10 mouse cellular contexts compared by ENCODE assay signal in genomic region chr5:37289236-37289635, GRCm38 (mm10). TPM values are rescaled to one million over a fixed set of nuclear protein-coding genes. Genes with fewer than 3 reads are reported as not detected.
DNase-seq lines count a peak whose midpoint lies in the region; ATAC-seq and TF ChIP-seq lines count a peak whose summit lies in the region.
"Had no signal": no experiment of that assay in that cellular context is flagged by ENCODE, and none has a peak within 500 bp of the region (broad histone marks: within the 10 kb centered on the region; RNA-seq: fewer than 3 reads in every experiment).

No protein-coding gene starts in this region.

- H3K27ac ChIP-seq in left cerebral cortex, adult 2 months: no peak overlapping the region
- no peak overlapping the region for H3K27ac ChIP-seq in embryonic facial prominence, embryonic 10.5 days (replicated peaks)
- no peak overlapping the region for H3K27ac ChIP-seq in kidney, postnatal 0 days

- no peaks in the 10 kb centered on the region for H3K27me3 ChIP-seq in embryonic facial prominence, embryonic 10.5 days (replicated peaks; ENCODE audit: low read depth, poor library complexity, severe bottlenecking)
- H3K27me3 ChIP-seq in kidney, postnatal 0 days (ENCODE audit: insufficient read depth, low read length): no peaks in the 10 kb centered on the region
- H3K27me3 ChIP-seq in splenic B cell, adult 2 months (ENCODE audit: control insufficient read depth, insufficient read depth, low read length, poor library complexity, severe bottlenecking): no peaks in the 10 kb centered on the region
- H3K27me3 ChIP-seq: megakaryocyte, embryonic 14.5 days had no signal

- no peak overlapping the region for H3K4me2 ChIP-seq in kidney, postnatal 0 days (ENCODE audit: low read length)

- peaks cover 66% of the 10 kb centered on the region for H3K36me3 ChIP-seq in embryonic facial prominence, embryonic 10.5 days (replicated peaks)
- H3K36me3 ChIP-seq in kidney, postnatal 0 days (ENCODE audit: insufficient read depth, low read length): no peaks in the 10 kb centered on the region
- no peaks in the 10 kb centered on the region for H3K36me3 ChIP-seq in splenic B cell, adult 2 months (ENCODE audit: control insufficient read depth, insufficient read depth, low read length, poor library complexity, severe bottlenecking)

- WGBS in embryonic facial prominence, embryonic 10.5 days: 15% methylated on average over 3 of the region's 3 CpGs
- 17% methylated on average over 3 of the region's 3 CpGs for WGBS in kidney, postnatal 0 days

- no peak for ATAC-seq in kidney, postnatal 0 days (replicated peaks; ENCODE audit: low FRiP score, low read depth)
- ATAC-seq in megakaryocyte-erythroid progenitor cell, adult 5-6 weeks (replicated peaks; ENCODE audit: low FRiP score, low TSS enrichment, poor library complexity, severe bottlenecking): peak; percentile 68; the same call in 1 of the 2 replicates

- no peaks in the 10 kb centered on the region for H3K9me3 ChIP-seq in embryonic facial prominence, embryonic 10.5 days
- no peaks in the 10 kb centered on the region for H3K9me3 ChIP-seq in kidney, postnatal 0 days (replicated peaks; ENCODE audit: low read length)
- H3K9me3 ChIP-seq: megakaryocyte, embryonic 14.5 days had no signal

- no peak overlapping the region for H3K4me3 ChIP-seq in left cerebral cortex, adult 2 months
- no peak overlapping the region for H3K4me3 ChIP-seq in embryonic facial prominence, embryonic 10.5 days
- no peak overlapping the region for H3K4me3 ChIP-seq in kidney, postnatal 0 days (replicated peaks; ENCODE audit: low read depth, low read length)
- H3K4me3 ChIP-seq: erythroblast, embryonic 14.5 days; megakaryocyte, embryonic 14.5 days had no signal

- intact Hi-C loops in left cerebral cortex, adult 2 months (cut with DNase I): loop anchor here (2.0 to 5.0 kb wide), 2 partner anchors 42 to 127 kb away; no protein-coding TSS in a partner anchor

- peak; percentile 46 to 53 for DNase-seq in left cerebral cortex, adult 2 months (ENCODE audit: extremely low spot score in 1 of 2, low spot score in 2 of 2)
- no peak for DNase-seq in left cerebral cortex, adult 8-10 months (ENCODE audit: low spot score in 2 of 2)
- peak; percentile 23 for DNase-seq in adrenal gland, postnatal 25 days
- peak; percentile 53 for DNase-seq in embryonic facial prominence, embryonic 10.5 days (ENCODE audit: low spot score)
- peak; percentile 70 for DNase-seq in kidney, postnatal 0 days (ENCODE audit: low spot score)
- peak; percentile 20 for DNase-seq in splenic B cell, adult 2 months (ENCODE audit: low read depth, low spot score)
- DNase-seq in spleen, postnatal 14 days (ENCODE audit: low spot score in 2 of 2): no peak

- no peaks in the 10 kb centered on the region for H3K4me1 ChIP-seq in embryonic facial prominence, embryonic 10.5 days
- H3K4me1 ChIP-seq in kidney, postnatal 0 days (replicated peaks; ENCODE audit: insufficient read depth, low read length): no peaks in the 10 kb centered on the region
- H3K4me1 ChIP-seq: megakaryocyte, embryonic 14.5 days had no signal

- peak; percentile 86 for TF ChIP-seq CTCF in left cerebral cortex, adult 2 months (IDR thresholded peaks at IDR 0.05)
- TF ChIP-seq CTCF in kidney, postnatal 0 days (IDR thresholded peaks at IDR 0.05; ENCODE audit: low read depth): peak; percentile 84

- H3K9ac ChIP-seq in kidney, postnatal 0 days (ENCODE audit: low read depth, low read length): no peak overlapping the region

RNA-seq across cellular contexts. Expression of gene Evc, which starts 47.5 kb away (rescaled TPM):
- 10 to 100 TPM in 1 of 2 experiments, 1 to 10 TPM in 1; 8.2 to 11.1 TPM for total RNA-seq in left cerebral cortex, adult 2 months (2021)
- total RNA-seq in left cerebral cortex, adult 8-10 months (2022): 10 to 100 TPM in 1 of 4 experiments, 1 to 10 TPM in 3; 7.8 to 11.8 (median 8.4) TPM
- total RNA-seq in adrenal gland, postnatal 25 days (2021): 12.5 and 16.9 TPM in 2 replicates
- polyA plus RNA-seq in embryonic facial prominence, embryonic 10.5 days (2016; fragmentation: Nextera tagmentation; extraction: Ambion mirVana): 25.0 and 28.7 TPM in 2 replicates
- polyA plus RNA-seq in kidney, postnatal 0 days (2015; fragmentation: Nextera tagmentation; extraction: Ambion mirVana): 13.8 and 15.9 TPM in 2 replicates
- total RNA-seq in megakaryocyte-erythroid progenitor cell, adult 5-6 weeks (2014; fragmentation: Nextera tagmentation): not detected in 2 replicates
- 0.11 TPM in 1 of 2 replicates, not detected in the other for total RNA-seq in megakaryocyte-erythroid progenitor cell, adult 5-6 weeks (2017)

RNA-seq across cellular contexts. Expression of gene Crmp1, which starts 47.5 kb away (rescaled TPM):
- 100 to 1,000 TPM; 186 to 190 TPM for total RNA-seq in left cerebral cortex, adult 2 months (2021)
- total RNA-seq in left cerebral cortex, adult 8-10 months (2022): 100 to 1,000 TPM; 162 to 174 (median 169) TPM
- 5.0 and 9.5 TPM in 2 replicates for total RNA-seq in adrenal gland, postnatal 25 days (2021)
- 80.2 and 88.4 TPM in 2 replicates for polyA plus RNA-seq in embryonic facial prominence, embryonic 10.5 days (2016; fragmentation: Nextera tagmentation; extraction: Ambion mirVana)
- polyA plus RNA-seq in kidney, postnatal 0 days (2015; fragmentation: Nextera tagmentation; extraction: Ambion mirVana): 2.6 and 2.8 TPM in 2 replicates
- total RNA-seq in megakaryocyte-erythroid progenitor cell, adult 5-6 weeks (2014; fragmentation: Nextera tagmentation): not detected in 2 replicates
- total RNA-seq in megakaryocyte-erythroid progenitor cell, adult 5-6 weeks (2017): not detected in 2 replicates
- polyA plus RNA-seq: erythroblast, embryonic 14.5 days had no signal

RNA-seq across cellular contexts. Expression of gene Evc2, which starts 49.1 kb away (rescaled TPM):
- total RNA-seq in left cerebral cortex, adult 2 months (2021): 10 to 100 TPM; 15.3 to 17.0 TPM
- 10 to 100 TPM; 10.3 to 13.5 (median 11.9) TPM for total RNA-seq in left cerebral cortex, adult 8-10 months (2022)
- total RNA-seq in adrenal gland, postnatal 25 days (2021): 19.7 and 21.4 TPM in 2 replicates
- polyA plus RNA-seq in embryonic facial prominence, embryonic 10.5 days (2016; fragmentation: Nextera tagmentation; extraction: Ambion mirVana): 21.7 and 21.9 TPM in 2 replicates
- polyA plus RNA-seq in kidney, postnatal 0 days (2015; fragmentation: Nextera tagmentation; extraction: Ambion mirVana): 16.3 and 17.7 TPM in 2 replicates
- 0.07 TPM in 1 of 2 replicates, not detected in the other for total RNA-seq in megakaryocyte-erythroid progenitor cell, adult 5-6 weeks (2014; fragmentation: Nextera tagmentation)
- total RNA-seq in megakaryocyte-erythroid progenitor cell, adult 5-6 weeks (2017): not detected in 2 replicates
- polyA plus RNA-seq: erythroblast, embryonic 14.5 days had no signal

Comparison
In these comparisons a context has a peak if more than half of its experiments do, and no peak if none do; other contexts are left out.
1. DNase-seq: peak in left cerebral cortex, adult 2 months (2 of 2), adrenal gland, postnatal 25 days (single experiment), embryonic facial prominence, embryonic 10.5 days (single experiment), kidney, postnatal 0 days (single experiment) and splenic B cell, adult 2 months (single experiment); none in left cerebral cortex, adult 8-10 months (0 of 2) and spleen, postnatal 14 days (0 of 2).
2. RNA of gene Evc, which starts 47.5 kb away (total RNA-seq): 12.5 to 16.9 TPM in adrenal gland, postnatal 25 days, 8.2 to 11.1 TPM in left cerebral cortex, adult 2 months and 7.8 to 11.8 TPM in left cerebral cortex, adult 8-10 months; 0.11 TPM in megakaryocyte-erythroid progenitor cell, adult 5-6 weeks; every median in the first group is over 4 times any median in the second.
3. RNA of gene Crmp1, which starts 47.5 kb away (total RNA-seq): 186 to 190 TPM in left cerebral cortex, adult 2 months and 162 to 174 TPM in left cerebral cortex, adult 8-10 months; 5.0 to 9.5 TPM in adrenal gland, postnatal 25 days and not detected in megakaryocyte-erythroid progenitor cell, adult 5-6 weeks; every median in the first group is over 10 times any median in the second.
4. RNA of gene Evc2, which starts 49.1 kb away (total RNA-seq): 19.7 to 21.4 TPM in adrenal gland, postnatal 25 days, 15.3 to 17.0 TPM in left cerebral cortex, adult 2 months and 10.3 to 13.5 TPM in left cerebral cortex, adult 8-10 months; 0.07 TPM in megakaryocyte-erythroid progenitor cell, adult 5-6 weeks; every median in the first group is over 10 times any median in the second.